Mouse (Mus musculus): ENCODE data around the gene Tmsb15b1. TPM values are rescaled to one million over a fixed set of nuclear protein-coding genes. Genes with fewer than 3 reads are reported as not detected.
"Not testable (repeated sequence)": the region's sequence is repeated elsewhere in the genome, so short reads cannot be mapped to it uniquely, and the experiment has no call there.

Tmsb15b1 gene
- total and polyA plus RNA-seq, 3 experiments, result 6.8 to 44.6 (median 6.9) TPM

GRCm38 (mm10) chrX:136978616-136979015 is 1.9 kb upstream of the Tmsb15b1 start:
- Histone ChIP-seq H3K9me3 (replicated peaks; ENCODE audit: low read length) (no peaks in the 10 kb centered on the region), H3K36me3 (replicated peaks in 1 of 2; ENCODE audit: control insufficient read depth in 1 of 2, insufficient read depth in 1 of 2, low read length in 1 of 2) (no peaks in the 10 kb centered on the region), H3K4me1 (ENCODE audit: control insufficient read depth in 1 of 2, insufficient read depth in 2 of 2) (peaks cover 0 to 19% of the 10 kb centered on the region in 2 experiments; a peak in 1 of 4 replicates), H3K4me2 (ENCODE audit: insufficient read depth, low read depth, poor library complexity, severe bottlenecking) (no peak overlapping the region), H3K79me2 (replicated peaks; ENCODE audit: control insufficient read depth, extremely low read depth, insufficient read depth, poor library complexity, severe bottlenecking) (no peaks in the 10 kb centered on the region), H3K4me3 (replicated peaks in 1 of 3; ENCODE audit: low read depth in 2 of 3, low read length in 2 of 3, poor library complexity in 1 of 3) (no peak overlapping the region), H3K27ac (ENCODE audit: insufficient read depth, low read depth) (no peak overlapping the region), H3K27me3 (replicated peaks) (no peaks in the 10 kb centered on the region), H3K9ac (ENCODE audit: insufficient read depth, low read depth) (no peak overlapping the region)
- no peak for DNase-seq (ENCODE audit: extremely low read depth)
- in situ Hi-C loops (cut with MboI; ENCODE audit: low pct_ligation_motif_present, low pct_unique_long_range_greater_than_20kb, low sequenced_read_pairs) (loop anchor here (5.0 kb wide), 1 partner anchor 39 kb away; no protein-coding TSS in a partner anchor), dilution Hi-C loops (cut with MboI; ENCODE audit: extremely low pct_ligation_motif_present, extremely low pct_unique_long_range_greater_than_20kb, low sequenced_read_pairs) (no loop called here)
- TF ChIP-seq CTCF (conservative IDR thresholded peaks at IDR 0.05 in 1 of 2, IDR thresholded peaks at IDR 0.05 in 1 of 2; ENCODE audit: low read depth in 2 of 2, low read length in 2 of 2), result peak in 1 of 2 experiments; percentile 70; a peak in 2 of 4 replicates
- peak; percentile 69 for TF ChIP-seq RAD21 (IDR thresholded peaks at IDR 0.05; ENCODE audit: low read depth, low read length)
- no peak for TF ChIP-seq GABPA (IDR thresholded peaks at IDR 0.05; ENCODE audit: insufficient replicate concordance, low read depth, low read length)
- peak; percentile 77 for TF ChIP-seq SMC3 (IDR thresholded peaks at IDR 0.05; ENCODE audit: low read depth, low read length)

DNA sequence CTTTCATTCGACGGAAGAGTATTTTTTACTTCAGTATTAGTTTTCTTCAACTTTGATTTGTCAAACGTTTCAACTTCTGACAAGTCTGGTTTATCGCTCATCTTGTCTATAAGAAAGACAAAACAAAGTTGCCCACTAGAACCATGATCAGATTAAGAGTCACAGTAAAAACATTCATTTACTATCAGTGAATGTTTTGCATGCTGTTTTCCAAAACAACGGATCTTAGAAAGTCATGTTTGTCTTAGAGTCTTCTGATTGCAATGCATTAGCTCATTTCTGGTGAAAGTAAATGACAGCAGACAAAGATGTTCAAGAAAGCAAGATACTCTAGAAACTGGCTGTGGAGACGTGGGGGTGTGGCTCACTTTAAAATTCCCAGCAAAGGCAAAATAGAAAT is 1.3 kb downstream of the Tmsb15b1 start, which contains the start of gene Tmsb15b2:
Tmsb15b2 (minus strand) TSS at position 101 of the 400 bp plus-strand sequence.
- dilution Hi-C loops (cut with MboI; ENCODE audit: extremely low pct_ligation_motif_present, extremely low pct_unique_long_range_greater_than_20kb, low sequenced_read_pairs); DNase-seq (ENCODE audit: extremely low read depth); H3K79me2 ChIP-seq (replicated peaks; ENCODE audit: control insufficient read depth, extremely low read depth, insufficient read depth, poor library complexity, severe bottlenecking); H3K36me3 ChIP-seq (replicated peaks in 1 of 2; ENCODE audit: control insufficient read depth in 1 of 2, insufficient read depth in 1 of 2, low read length in 1 of 2); H3K27ac ChIP-seq (ENCODE audit: insufficient read depth, low read depth); H3K27me3 ChIP-seq (replicated peaks); H3K9me3 ChIP-seq (replicated peaks; ENCODE audit: low read length): not testable (repeated sequence)
- Histone ChIP-seq H3K4me1 (ENCODE audit: control insufficient read depth in 1 of 2, insufficient read depth in 2 of 2) (peaks cover 0 to 12% of the 10 kb centered on the region in 2 experiments; a peak in 1 of 4 replicates), H3K4me2 (ENCODE audit: insufficient read depth, low read depth, poor library complexity, severe bottlenecking) (peak within 1 kb of the TSS; percentile 82), H3K4me3 (replicated peaks in 1 of 3; ENCODE audit: low read depth in 2 of 3, low read length in 2 of 3, poor library complexity in 1 of 3) (peak within 1 kb of the TSS; percentile 57 to 74 (median 64)), H3K9ac (ENCODE audit: insufficient read depth, low read depth) (peak within 1 kb of the TSS; percentile 35; the same call in 1 of the 2 replicates)
- in situ Hi-C loops (cut with MboI; ENCODE audit: low pct_ligation_motif_present, low pct_unique_long_range_greater_than_20kb, low sequenced_read_pairs), result loop anchor here (5.0 kb wide), 1 partner anchor 42 kb away; no protein-coding TSS in a partner anchor

DNA sequence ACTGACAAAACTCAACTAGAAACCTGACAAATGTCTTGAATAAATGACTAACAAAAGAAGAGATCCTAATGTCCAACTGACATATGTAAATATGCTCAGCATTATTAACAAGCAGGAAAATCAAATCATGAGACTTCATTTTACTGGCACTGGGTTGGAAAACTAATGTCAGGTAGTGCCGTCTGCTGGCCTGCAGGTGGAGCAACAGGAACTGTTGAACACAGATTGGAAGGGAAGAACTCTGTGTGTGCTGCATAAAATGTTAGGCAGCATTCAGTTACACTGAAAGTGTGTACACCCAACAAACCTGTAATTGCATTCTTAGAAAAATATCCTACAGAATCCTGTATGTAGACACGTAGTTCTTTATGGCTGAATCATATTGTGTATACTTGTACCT is 17.0 kb downstream of the Tmsb15b1 start:
- Histone ChIP-seq H3K27ac (ENCODE audit: insufficient read depth, low read depth) (no peak overlapping the region), H3K36me3 (replicated peaks in 1 of 2; ENCODE audit: control insufficient read depth in 1 of 2, insufficient read depth in 1 of 2, low read length in 1 of 2) (no peaks in the 10 kb centered on the region), H3K27me3 (replicated peaks) (no peaks in the 10 kb centered on the region), H3K4me3 (replicated peaks in 1 of 3; ENCODE audit: low read depth in 2 of 3, low read length in 2 of 3, poor library complexity in 1 of 3) (no peak overlapping the region), H3K4me2 (ENCODE audit: insufficient read depth, low read depth, poor library complexity, severe bottlenecking) (no peak overlapping the region), H3K9me3 (replicated peaks; ENCODE audit: low read length) (no peaks in the 10 kb centered on the region), H3K4me1 (ENCODE audit: control insufficient read depth in 1 of 2, insufficient read depth in 2 of 2) (no peaks in the 10 kb centered on the region), H3K9ac (ENCODE audit: insufficient read depth, low read depth) (no peak overlapping the region), H3K79me2 (replicated peaks; ENCODE audit: control insufficient read depth, extremely low read depth, insufficient read depth, poor library complexity, severe bottlenecking) (no peaks in the 10 kb centered on the region)
- dilution Hi-C loops (cut with MboI; ENCODE audit: extremely low pct_ligation_motif_present, extremely low pct_unique_long_range_greater_than_20kb, low sequenced_read_pairs) (no loop called here), in situ Hi-C loops (cut with MboI; ENCODE audit: low pct_ligation_motif_present, low pct_unique_long_range_greater_than_20kb, low sequenced_read_pairs) (no loop called here)
- TF ChIP-seq RAD21 (IDR thresholded peaks at IDR 0.05; ENCODE audit: low read depth, low read length) (peak; percentile 60), SMC3 (IDR thresholded peaks at IDR 0.05; ENCODE audit: low read depth, low read length) (peak; percentile 68), USF1 (IDR thresholded peaks at IDR 0.05; ENCODE audit: low read depth, low read length) (no peak), UBTF (IDR thresholded peaks at IDR 0.05; ENCODE audit: low read depth, low read length) (no peak), HCFC1 (IDR thresholded peaks at IDR 0.05; ENCODE audit: low read depth, low read length) (no peak), CHD1 (IDR thresholded peaks at IDR 0.05; ENCODE audit: low read depth, low read length) (no peak), KAT2A (IDR thresholded peaks at IDR 0.05; ENCODE audit: insufficient replicate concordance, low read length) (no peak), RCOR1 (conservative IDR thresholded peaks at IDR 0.05; ENCODE audit: low read depth, low read length) (no peak), GABPA (IDR thresholded peaks at IDR 0.05; ENCODE audit: insufficient replicate concordance, low read depth, low read length) (no peak), MEF2A (IDR thresholded peaks at IDR 0.05; ENCODE audit: borderline replicate concordance, low read depth, low read length) (no peak), EP300 (IDR thresholded peaks at IDR 0.05; ENCODE audit: low read length) (no peak), TCF12 (IDR thresholded peaks at IDR 0.05; ENCODE audit: low read depth, low read length) (no peak), BHLHE40 (IDR thresholded peaks at IDR 0.05; ENCODE audit: low read depth, low read length) (no peak), CTCF (conservative IDR thresholded peaks at IDR 0.05 in 1 of 2, IDR thresholded peaks at IDR 0.05 in 1 of 2; ENCODE audit: low read depth in 2 of 2, low read length in 2 of 2) (peak; percentile 10 to 69; a peak in 2 of 4 replicates), MXI1 (IDR thresholded peaks at IDR 0.05; ENCODE audit: low read depth, low read length) (no peak)
- peak; percentile 21 for DNase-seq (ENCODE audit: extremely low read depth)

DNA sequence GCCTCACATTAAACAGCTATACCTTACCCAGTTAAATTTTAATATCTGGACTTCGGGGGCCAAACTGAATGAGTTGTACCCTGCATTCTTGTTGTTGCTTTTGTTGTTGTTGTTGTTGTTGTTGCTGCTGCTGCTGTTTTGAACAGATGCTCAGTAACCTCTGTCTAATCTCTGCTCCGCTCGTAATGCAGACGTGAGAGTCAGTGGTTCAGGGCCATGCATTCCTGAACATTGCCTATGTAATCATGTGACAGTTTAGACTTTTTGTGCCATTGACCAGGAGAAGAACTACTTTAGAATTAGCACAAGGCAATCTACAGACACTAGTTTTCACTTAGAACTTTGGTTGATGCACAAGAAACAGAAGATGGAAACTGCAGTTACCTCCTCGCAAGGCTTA is 18.4 kb downstream of the Tmsb15b1 start:
- H3K4me2 ChIP-seq (ENCODE audit: insufficient read depth, low read depth, poor library complexity, severe bottlenecking); H3K27ac ChIP-seq (ENCODE audit: insufficient read depth, low read depth); H3K36me3 ChIP-seq (replicated peaks in 1 of 2; ENCODE audit: control insufficient read depth in 1 of 2, insufficient read depth in 1 of 2, low read length in 1 of 2); H3K4me3 ChIP-seq (replicated peaks in 1 of 3; ENCODE audit: low read depth in 2 of 3, low read length in 2 of 3, poor library complexity in 1 of 3); DNase-seq (ENCODE audit: extremely low read depth); in situ Hi-C loops (cut with MboI; ENCODE audit: low pct_ligation_motif_present, low pct_unique_long_range_greater_than_20kb, low sequenced_read_pairs); H3K9me3 ChIP-seq (replicated peaks; ENCODE audit: low read length); H3K4me1 ChIP-seq (ENCODE audit: control insufficient read depth in 1 of 2, insufficient read depth in 2 of 2); dilution Hi-C loops (cut with MboI; ENCODE audit: extremely low pct_ligation_motif_present, extremely low pct_unique_long_range_greater_than_20kb, low sequenced_read_pairs); H3K27me3 ChIP-seq (replicated peaks); H3K79me2 ChIP-seq (replicated peaks; ENCODE audit: control insufficient read depth, extremely low read depth, insufficient read depth, poor library complexity, severe bottlenecking); H3K9ac ChIP-seq (ENCODE audit: insufficient read depth, low read depth): not testable (repeated sequence)

Measured in CH12.LX (cell line).